Mouse (Mus musculus) lung, embryonic 15.5 days (tissue): ENCODE measurements around the gene Cbx6. TPM values are rescaled to one million over a fixed set of nuclear protein-coding genes. Genes with fewer than 3 reads are reported as not detected.

ENCODE experiments used
- ATAC-seq: fragments of 200-750 bp; cut with Nextera tagmentation; 2 replicates; pipeline ENCODE4 v1.8.0; 2017; ENCODE audit warnings: moderate number of reproducible peaks, borderline replicate concordance; ENCODE audit not compliant: low FRiP score, low TSS enrichment; ENCODE audit errors: extremely low read depth
- H3K27ac ChIP-seq: fragments of 300-500 bp; sonication (generic); 2 replicates; pipeline ENCODE4 v1.5.1; 2015; ENCODE audit warnings: moderate library complexity, mild to moderate bottlenecking, inconsistent platforms
- H3K27me3 ChIP-seq: fragments of 300-500 bp; sonication (generic); 2 replicates; pipeline ENCODE4 v1.6.1; 2015; ENCODE audit warnings: inconsistent platforms
- H3K36me3 ChIP-seq: fragments of 300-500 bp; sonication (generic); 2 replicates; pipeline ENCODE4 v1.6.1; 2015; ENCODE audit warnings: inconsistent platforms
- H3K4me1 ChIP-seq: fragments of 300-500 bp; sonication (generic); 2 replicates; pipeline ENCODE4 v1.6.1; 2015; ENCODE audit warnings: inconsistent platforms
- H3K4me2 ChIP-seq: fragments of 300-500 bp; sonication (generic); 2 replicates; pipeline ENCODE4 v1.6.1; 2015; ENCODE audit warnings: inconsistent platforms, mild to moderate bottlenecking, moderate library complexity
- H3K4me3 ChIP-seq: fragments of 300-500 bp; sonication (generic); 2 replicates; pipeline ENCODE4 v1.5.1; 2015; ENCODE audit warnings: mild to moderate bottlenecking, inconsistent platforms
- H3K9ac ChIP-seq: fragments of 300-500 bp; sonication (generic); 2 replicates; pipeline ENCODE4 v1.6.1; 2015; ENCODE audit warnings: inconsistent platforms
- H3K9me3 ChIP-seq: fragments of 300-500 bp; sonication (generic); 2 replicates; pipeline ENCODE4 v1.6.1; 2016; ENCODE audit warnings: inconsistent platforms
- WGBS: fragments of 180-500 bp; shearing (Covaris S2); methylation state at CpG from one replicate; pipeline ENCODE4 v1.1.7; 2015; 5-methylcytosine and 5-hydroxymethylcytosine counted together
- polyA plus RNA-seq: library from polyadenylated mRNA; unstranded; fragments of >200 nt; fragmentation: Nextera tagmentation; extraction: Ambion mirVana; gene quantifications from 2 replicates; pipeline ENCODE4 v1.2.1, GENCODE M21; 2015

Cbx6 gene
- 72.9 and 73.8 TPM in 2 replicates for polyA plus RNA-seq

- 1% methylated on average over 33 of the region's 58 CpGs for WGBS
- Histone ChIP-seq H3K27ac (peak within 1 kb of the TSS; percentile 95), H3K36me3 (peaks cover 8% of the 10 kb centered on the region; the same call in 1 of the 2 replicates), H3K4me3 (peak within 1 kb of the TSS; percentile 85), H3K9me3 (no peaks in the 10 kb centered on the region), H3K4me2 (peak within 1 kb of the TSS; percentile 89), H3K27me3 (no peaks in the 10 kb centered on the region), H3K4me1 (peaks cover 44% of the 10 kb centered on the region), H3K9ac (peak within 1 kb of the TSS; percentile 89)
- ATAC-seq = peak; percentile 90
These were observed at the start of gene Cbx6, which contains the start of gene Npcd for GRCm38 (mm10) chr15:79834130-79834880. TSS of gene Cbx6 (minus strand) at chr15:79834688. TSS of gene Npcd (minus strand) at chr15:79834237.

DNA sequence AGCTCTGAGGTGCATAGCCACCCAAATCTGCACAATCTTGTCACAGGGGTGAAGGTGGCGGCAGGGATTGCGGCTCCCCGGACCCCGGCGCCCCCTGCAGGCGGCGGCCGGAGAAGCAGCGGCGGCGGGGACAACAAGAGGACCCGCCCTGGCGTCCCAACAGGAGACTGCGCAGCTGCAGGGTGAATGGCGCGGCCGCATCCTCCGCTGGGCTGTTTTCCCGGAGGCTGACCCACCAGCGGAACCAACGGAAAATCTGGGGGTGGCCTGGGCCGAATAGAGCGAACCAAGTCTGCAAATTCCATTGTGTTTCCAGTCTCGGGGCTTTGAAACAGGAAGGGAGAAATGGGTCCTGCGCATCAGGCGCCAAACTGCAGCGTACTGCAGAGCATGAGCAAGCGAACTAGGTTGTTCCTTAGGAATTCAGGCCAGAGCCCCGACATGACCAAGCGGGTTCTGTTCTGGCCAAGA lies 48.9 kb upstream of the Cbx6 start:
- Histone ChIP-seq H3K4me2 (peak overlapping the region; percentile 73), H3K27me3 (no peaks in the 10 kb centered on the region), H3K9me3 (no peaks in the 10 kb centered on the region), H3K4me1 (peaks cover 27% of the 10 kb centered on the region), H3K4me3 (peak overlapping the region; percentile 49), H3K27ac (peak overlapping the region; percentile 89), H3K36me3 (no peaks in the 10 kb centered on the region), H3K9ac (peak overlapping the region; percentile 41)
- WGBS = under 1% methylated on average over 30 of the region's 30 CpGs
- peak; percentile 79 for ATAC-seq

DNA sequence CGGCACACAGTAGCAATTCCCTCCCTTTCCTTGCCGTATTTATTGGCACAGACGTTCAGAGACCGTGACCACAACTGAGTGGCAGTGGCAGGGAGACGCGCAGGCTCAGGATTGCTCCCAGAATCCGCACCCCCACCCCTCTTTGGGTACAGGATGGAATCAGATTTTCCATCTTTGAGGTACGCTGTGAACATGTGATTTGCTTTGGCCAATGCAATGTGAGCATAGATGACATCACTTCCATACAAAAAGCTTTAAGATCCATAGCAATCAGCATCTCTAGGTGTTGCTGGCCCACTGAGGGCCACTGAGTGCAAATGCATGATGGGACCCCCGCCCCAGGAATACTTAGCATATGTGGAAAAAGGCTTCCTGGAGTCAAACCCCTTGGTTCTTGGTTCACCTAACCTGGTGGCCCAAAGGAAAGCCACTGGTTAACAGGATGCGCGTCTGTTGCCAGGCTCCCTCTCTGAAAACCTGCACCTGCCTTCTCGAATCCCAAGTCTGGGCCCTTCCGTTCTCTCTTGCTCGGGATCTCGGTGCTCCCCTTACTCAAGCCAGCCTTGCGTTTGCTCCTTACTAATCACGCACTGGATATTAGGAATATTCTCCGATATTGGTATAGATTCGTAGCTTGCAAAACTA lies 48.3 kb upstream of the Cbx6 start:
- Histone ChIP-seq H3K27ac (no peak overlapping the region), H3K4me3 (peak overlapping the region; percentile 49), H3K9ac (no peak overlapping the region), H3K36me3 (no peaks in the 10 kb centered on the region), H3K27me3 (no peaks in the 10 kb centered on the region), H3K9me3 (no peaks in the 10 kb centered on the region), H3K4me1 (peaks cover 32% of the 10 kb centered on the region), H3K4me2 (peak overlapping the region; percentile 73)
- no peak for ATAC-seq
- WGBS = 29% methylated on average over 19 of the region's 19 CpGs

DNA sequence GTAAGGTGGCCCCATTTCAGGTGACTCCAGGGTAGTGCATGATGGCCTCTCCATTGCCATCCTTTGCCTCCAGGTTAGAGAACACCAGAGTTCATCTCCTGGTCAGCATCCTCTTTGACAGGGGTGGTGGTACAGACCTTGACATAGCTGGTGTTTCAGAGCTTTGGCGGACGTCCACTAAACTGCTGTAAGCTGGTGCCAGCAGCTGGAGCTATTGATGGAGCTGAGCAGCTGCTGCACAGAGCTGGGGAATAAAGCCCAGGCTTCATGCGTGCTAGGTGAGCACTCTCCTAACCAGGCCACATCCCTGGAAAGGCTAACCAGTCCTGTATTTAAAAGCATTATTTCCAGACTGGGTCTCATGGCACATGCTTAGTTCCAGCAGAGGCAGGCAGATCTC lies 46.0 kb upstream of the Cbx6 start:
- ATAC-seq = no peak
- Histone ChIP-seq H3K9ac (no peak overlapping the region), H3K4me2 (no peak overlapping the region), H3K4me3 (no peak overlapping the region), H3K4me1 (peaks cover 32% of the 10 kb centered on the region), H3K27ac (peak overlapping the region; percentile 97), H3K9me3 (no peaks in the 10 kb centered on the region), H3K36me3 (no peaks in the 10 kb centered on the region), H3K27me3 (no peaks in the 10 kb centered on the region)
- 83% methylated on average over 3 of the region's 3 CpGs for WGBS

- Histone ChIP-seq H3K9me3 (no peaks in the 10 kb centered on the region), H3K4me1 (peaks cover 32% of the 10 kb centered on the region), H3K36me3 (no peaks in the 10 kb centered on the region), H3K9ac (no peak overlapping the region), H3K4me2 (peak overlapping the region; percentile 49), H3K27me3 (no peaks in the 10 kb centered on the region), H3K4me3 (peak overlapping the region; percentile 16; the same call in 1 of the 2 replicates), H3K27ac (peak overlapping the region; percentile 97)
- ATAC-seq = peak; percentile 85
- 2% methylated on average over 13 of the region's 13 CpGs for WGBS
These were observed 44.8 kb upstream of the Cbx6 start for GRCm38 (mm10) chr15:79879319-79879718.

DNA sequence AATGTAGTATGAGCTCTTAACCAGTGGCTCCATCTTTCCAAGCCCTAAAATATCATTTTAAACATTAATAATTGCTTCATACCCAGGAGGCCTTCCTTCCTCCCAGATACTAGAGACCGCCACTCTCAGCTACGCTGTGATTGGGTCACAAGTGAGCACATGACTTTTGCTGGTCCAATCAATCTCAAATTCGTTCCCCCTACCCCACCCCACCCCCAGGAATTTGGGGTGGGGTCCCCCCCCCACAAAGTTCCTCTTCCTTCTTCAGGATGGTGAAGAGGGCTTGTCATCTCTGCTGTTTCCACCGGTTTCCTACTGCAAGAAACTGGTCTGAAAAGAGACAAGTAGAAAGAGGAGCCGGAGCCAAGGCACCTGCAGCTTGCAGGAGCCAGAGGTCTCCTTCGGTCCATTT lies 44.2 kb upstream of the Cbx6 start:
- Histone ChIP-seq H3K4me1 (peaks cover 32% of the 10 kb centered on the region), H3K27ac (peak overlapping the region; percentile 97), H3K4me2 (peak overlapping the region; percentile 49), H3K27me3 (no peaks in the 10 kb centered on the region), H3K9me3 (no peaks in the 10 kb centered on the region), H3K9ac (no peak overlapping the region), H3K36me3 (no peaks in the 10 kb centered on the region), H3K4me3 (peak overlapping the region; percentile 16; the same call in 1 of the 2 replicates)
- ATAC-seq = peak; percentile 56
- WGBS = 43% methylated on average over 6 of the region's 6 CpGs

DNA sequence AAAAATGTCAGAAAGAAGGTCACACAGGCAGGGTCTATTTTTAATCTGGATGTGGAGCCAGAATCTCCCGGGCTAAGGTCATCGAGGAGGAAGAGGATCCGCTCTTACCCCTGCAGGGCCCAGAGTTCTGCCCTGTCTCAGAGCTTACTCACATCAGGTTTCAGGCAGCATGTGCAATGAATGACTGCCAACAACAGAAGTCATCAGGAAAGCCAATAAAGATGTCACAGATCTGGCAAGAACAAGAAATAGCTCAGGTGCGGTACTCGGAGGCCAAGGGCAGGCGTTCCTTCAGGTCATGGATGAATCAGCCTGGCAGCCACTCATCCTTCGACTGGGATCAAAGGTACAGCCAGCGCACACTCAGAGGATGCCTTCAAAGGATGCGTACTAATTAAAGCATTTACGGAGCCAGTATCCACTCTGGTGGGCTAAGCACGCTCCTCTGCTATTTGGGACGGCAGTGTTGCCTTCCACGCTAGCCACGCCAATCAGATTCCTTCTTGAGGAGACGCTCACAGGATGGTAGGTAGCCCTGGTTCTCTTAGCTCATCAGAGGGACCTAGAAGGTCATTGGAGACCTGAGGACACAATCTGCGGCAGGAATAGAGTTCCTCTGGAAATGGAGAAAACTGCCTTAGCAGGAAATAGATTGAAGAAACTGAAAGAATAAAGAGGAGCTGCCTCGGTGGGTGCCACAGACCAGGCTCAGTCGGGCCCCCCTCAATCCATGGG lies 40.9 kb upstream of the Cbx6 start:
- no peaks in the 10 kb centered on the region for H3K9me3 ChIP-seq
- no peak overlapping the region for H3K4me2 ChIP-seq
- 88% methylated on average over 18 of the region's 18 CpGs for WGBS
- peaks cover 24% of the 10 kb centered on the region for H3K4me1 ChIP-seq
- no peak for ATAC-seq
- no peaks in the 10 kb centered on the region for H3K27me3 ChIP-seq
- no peak overlapping the region for H3K4me3 ChIP-seq
- H3K9ac ChIP-seq = no peak overlapping the region
- no peak overlapping the region for H3K27ac ChIP-seq
- no peaks in the 10 kb centered on the region for H3K36me3 ChIP-seq

- H3K27ac ChIP-seq = no peak overlapping the region
- no peak overlapping the region for H3K4me2 ChIP-seq
- no peaks in the 10 kb centered on the region for H3K9me3 ChIP-seq
- no peaks in the 10 kb centered on the region for H3K27me3 ChIP-seq
- ATAC-seq = no peak
- no peaks in the 10 kb centered on the region for H3K36me3 ChIP-seq
- no peak overlapping the region for H3K9ac ChIP-seq
- WGBS = 51% methylated on average over 2 of the region's 2 CpGs
- H3K4me1 ChIP-seq = peaks cover 11% of the 10 kb centered on the region
- no peak overlapping the region for H3K4me3 ChIP-seq
These were observed 39.5 kb upstream of the Cbx6 start for GRCm38 (mm10) chr15:79873995-79874394.

DNA sequence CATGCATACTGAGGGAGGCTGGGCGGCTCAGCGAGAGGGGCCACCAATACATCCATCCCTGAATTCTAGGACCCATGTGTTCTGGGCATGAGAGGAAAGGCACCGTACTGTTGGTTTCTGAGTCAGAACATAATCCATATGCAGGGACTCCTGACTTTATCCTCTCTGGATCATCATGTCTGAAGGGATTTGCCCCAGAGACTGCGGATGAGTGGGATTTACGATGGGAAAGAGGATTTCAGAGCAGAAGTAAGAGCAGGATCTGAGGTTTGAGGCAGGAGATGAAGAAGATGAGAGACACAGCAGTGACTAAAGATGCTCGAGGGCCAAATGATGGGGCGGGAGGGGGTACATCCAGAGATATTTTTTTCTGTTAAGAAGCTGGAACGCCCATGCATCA lies 39.1 kb upstream of the Cbx6 start:
- no peak overlapping the region for H3K27ac ChIP-seq

GRCm38 (mm10) chr15:79867260-79868002 lies 32.9 kb upstream of the Cbx6 start:
- no peak overlapping the region for H3K9ac ChIP-seq
- H3K27me3 ChIP-seq = no peaks in the 10 kb centered on the region
- H3K4me3 ChIP-seq = no peak overlapping the region
- H3K4me1 ChIP-seq = no peaks in the 10 kb centered on the region
- H3K9me3 ChIP-seq = no peaks in the 10 kb centered on the region
- H3K27ac ChIP-seq = no peak overlapping the region
- ATAC-seq = no peak
- no peak overlapping the region for H3K4me2 ChIP-seq
- no peaks in the 10 kb centered on the region for H3K36me3 ChIP-seq
- 78% methylated on average over 3 of the region's 3 CpGs for WGBS

More for the DNA sequence above, 39.1 kb upstream of the Cbx6 start:
- no peak overlapping the region for H3K9ac ChIP-seq
- no peaks in the 10 kb centered on the region for H3K36me3 ChIP-seq
- H3K27me3 ChIP-seq = no peaks in the 10 kb centered on the region
- peaks cover 7% of the 10 kb centered on the region; the same call in 1 of the 2 replicates for H3K4me1 ChIP-seq
- no peak overlapping the region for H3K4me3 ChIP-seq
- no peak for ATAC-seq
- no peak overlapping the region for H3K4me2 ChIP-seq
- 86% methylated on average over 8 of the region's 8 CpGs for WGBS
- H3K9me3 ChIP-seq = no peaks in the 10 kb centered on the region

DNA sequence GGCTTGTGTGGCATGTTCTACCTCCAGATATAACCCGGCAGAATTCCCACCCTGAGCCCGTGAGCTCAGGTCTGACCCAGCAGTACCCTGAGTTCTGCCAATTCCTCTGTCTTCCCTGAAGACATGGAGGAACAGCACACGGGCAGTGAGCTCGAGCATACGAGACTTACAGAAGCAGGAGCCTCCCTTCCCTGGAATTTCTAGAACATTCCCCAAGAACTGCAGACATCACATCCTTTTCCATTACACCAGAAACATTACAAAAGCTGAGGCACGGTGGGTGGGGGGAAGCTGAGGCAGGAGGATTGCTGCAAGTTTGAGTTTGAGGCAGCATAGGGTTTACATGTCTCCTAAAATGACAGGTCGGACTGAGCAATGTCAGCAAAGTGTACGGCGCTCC lies 25.3 kb upstream of the Cbx6 start:
- WGBS = 82% methylated on average over 9 of the region's 9 CpGs

More for the DNA sequence above, 25.3 kb upstream of the Cbx6 start:
- Histone ChIP-seq H3K4me1 (no peaks in the 10 kb centered on the region), H3K27me3 (no peaks in the 10 kb centered on the region), H3K27ac (no peak overlapping the region), H3K9me3 (no peaks in the 10 kb centered on the region), H3K4me3 (no peak overlapping the region), H3K9ac (no peak overlapping the region), H3K4me2 (no peak overlapping the region), H3K36me3 (no peaks in the 10 kb centered on the region)
- ATAC-seq = no peak
